Mouse (Mus musculus): ENCODE data around the gene Adgrg5. TPM values are rescaled to one million over a fixed set of nuclear protein-coding genes. Genes with fewer than 3 reads are reported as not detected.
A peak's percentile ranks its signal among the peaks of the same experiment; 100 is the strongest.

Gene Adgrg5
- polyA plus RNA-seq, 1 experiment from 2014 or later: 0.25 TPM

- no peaks in the 10 kb centered on the region for H3K27me3 ChIP-seq
- H3K4me2 ChIP-seq: no peak overlapping the region
- no peak overlapping the region for H3K27ac ChIP-seq (replicated peaks)
- H3K4me1 ChIP-seq (replicated peaks): peaks cover 23% of the 10 kb centered on the region
- H3K9me3 ChIP-seq: no peaks in the 10 kb centered on the region
- no peak for ATAC-seq (ENCODE audit: low FRiP score, low read depth)
- H3K9ac ChIP-seq: no peak overlapping the region
- H3K36me3 ChIP-seq: no peaks in the 10 kb centered on the region
- H3K4me3 ChIP-seq: no peak overlapping the region
- WGBS: 46% methylated on average over 12 of the region's 12 CpGs
Measured at GRCm38 (mm10) chr8:94903709-94904108, 19.8 kb upstream of the Adgrg5 start.

DNA sequence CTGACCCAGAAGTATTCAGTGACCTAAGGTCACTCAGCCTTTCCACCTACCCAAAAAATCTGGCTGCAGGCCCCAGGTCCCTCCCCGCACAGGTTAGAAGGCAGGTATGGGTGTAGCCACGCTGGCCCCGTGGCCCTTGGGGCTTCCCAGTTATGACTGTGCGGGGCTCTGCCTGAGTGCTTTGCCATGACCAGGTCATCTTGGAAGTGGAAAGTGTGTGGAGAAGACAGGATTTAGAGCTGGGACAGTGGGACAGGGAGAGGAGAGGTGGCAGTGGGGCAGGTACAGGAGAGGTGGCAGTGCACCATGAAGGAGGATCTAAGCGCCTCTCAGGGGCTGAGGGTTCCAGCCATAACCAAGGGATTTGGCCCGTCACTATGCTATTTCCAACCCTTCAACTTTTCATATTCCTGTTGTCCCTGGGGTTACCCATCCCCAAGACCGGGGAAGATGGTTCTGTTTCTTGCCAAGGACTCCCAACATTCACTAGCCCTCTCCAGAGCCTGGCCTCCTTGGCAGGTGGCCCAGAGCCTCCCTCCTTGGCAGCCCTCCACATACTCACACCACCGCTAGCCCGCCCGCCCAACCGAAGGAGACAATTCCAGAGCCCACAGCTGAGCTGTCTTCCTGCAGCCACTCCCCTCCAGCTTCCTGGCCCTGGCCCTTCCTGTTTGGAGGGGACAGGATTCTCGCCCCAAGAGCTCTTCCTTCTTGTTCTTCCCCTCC is 18.9 kb upstream of the Adgrg5 start:
- Histone ChIP-seq H3K27me3 (no peaks in the 10 kb centered on the region), H3K36me3 (no peaks in the 10 kb centered on the region), H3K4me2 (no peak overlapping the region), H3K27ac (replicated peaks) (no peak overlapping the region), H3K4me3 (no peak overlapping the region), H3K9ac (no peak overlapping the region), H3K4me1 (replicated peaks) (peaks cover 19% of the 10 kb centered on the region), H3K9me3 (no peaks in the 10 kb centered on the region)
- WGBS: 73% methylated on average over 12 of the region's 12 CpGs
- peak; percentile 61 for ATAC-seq (ENCODE audit: low FRiP score, low read depth)

GRCm38 (mm10) chr8:94907591-94908300 is 15.7 kb upstream of the Adgrg5 start:
- ATAC-seq (ENCODE audit: low FRiP score, low read depth): no peak
- H3K27ac ChIP-seq (replicated peaks): no peak overlapping the region
- H3K9ac ChIP-seq: no peak overlapping the region

GRCm38 (mm10) chr8:94908847-94909246 is 14.6 kb upstream of the Adgrg5 start:
- 9% methylated on average over 4 of the region's 4 CpGs for WGBS
- Histone ChIP-seq H3K36me3 (no peaks in the 10 kb centered on the region), H3K4me3 (no peak overlapping the region), H3K4me2 (no peak overlapping the region), H3K9ac (no peak overlapping the region), H3K4me1 (replicated peaks) (peaks cover 23% of the 10 kb centered on the region), H3K27me3 (peaks cover 14% of the 10 kb centered on the region), H3K9me3 (no peaks in the 10 kb centered on the region), H3K27ac (replicated peaks) (no peak overlapping the region)
- ATAC-seq (ENCODE audit: low FRiP score, low read depth): no peak

More at GRCm38 (mm10) chr8:94907591-94908300, 15.7 kb upstream of the Adgrg5 start:
- H3K27me3 ChIP-seq: peaks cover 6% of the 10 kb centered on the region; the same call in 1 of the 2 replicates
- 83% methylated on average over 18 of the region's 18 CpGs for WGBS
- H3K4me1 ChIP-seq (replicated peaks): peaks cover 19% of the 10 kb centered on the region
- no peak overlapping the region for H3K4me2 ChIP-seq
- no peaks in the 10 kb centered on the region for H3K36me3 ChIP-seq
- no peak overlapping the region for H3K4me3 ChIP-seq
- no peaks in the 10 kb centered on the region for H3K9me3 ChIP-seq

DNA sequence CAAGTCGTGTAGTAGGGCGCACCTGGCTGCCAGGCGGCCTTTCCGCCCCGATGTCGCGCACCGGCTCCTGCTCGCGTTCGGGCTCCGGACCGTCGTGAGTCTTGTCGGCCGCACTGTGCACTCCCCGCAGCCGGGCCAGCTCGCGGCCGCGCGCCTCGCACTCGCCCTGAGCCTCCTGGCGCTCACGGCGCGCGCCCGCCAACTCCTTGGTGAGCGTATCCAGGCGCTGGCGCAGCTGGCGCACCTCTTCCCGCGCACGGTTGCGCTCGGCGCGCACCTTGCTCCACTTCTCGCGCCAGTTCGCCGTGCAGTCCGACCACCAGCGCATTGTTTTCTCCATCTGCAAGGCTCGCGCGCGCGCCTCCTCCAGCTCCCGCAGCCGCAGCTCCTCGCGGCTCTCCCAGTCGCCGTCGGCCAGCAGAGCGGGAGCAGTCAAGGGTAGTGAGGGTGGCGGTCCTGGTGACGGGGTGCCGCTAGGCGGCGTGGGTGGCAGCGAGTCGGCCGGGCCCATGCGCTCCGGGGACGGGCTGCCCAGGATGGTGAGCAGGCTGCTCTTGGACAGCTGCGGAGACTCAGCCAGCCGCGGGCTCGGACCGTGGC is 10.3 kb upstream of the Adgrg5 start:
- H3K9ac ChIP-seq: peak overlapping the region; percentile 10
- H3K4me2 ChIP-seq: peak overlapping the region; percentile 64
- ATAC-seq (ENCODE audit: low FRiP score, low read depth): peak; percentile 32; the same call in 1 of the 2 replicates
- H3K27me3 ChIP-seq: peaks cover 25% of the 10 kb centered on the region
- no peak overlapping the region for H3K27ac ChIP-seq (replicated peaks)
- H3K4me1 ChIP-seq (replicated peaks): peaks cover 44% of the 10 kb centered on the region
- 6% methylated on average over 77 of the region's 77 CpGs for WGBS
- no peaks in the 10 kb centered on the region for H3K36me3 ChIP-seq
- H3K9me3 ChIP-seq: no peaks in the 10 kb centered on the region
- H3K4me3 ChIP-seq: peak overlapping the region; percentile 43

DNA sequence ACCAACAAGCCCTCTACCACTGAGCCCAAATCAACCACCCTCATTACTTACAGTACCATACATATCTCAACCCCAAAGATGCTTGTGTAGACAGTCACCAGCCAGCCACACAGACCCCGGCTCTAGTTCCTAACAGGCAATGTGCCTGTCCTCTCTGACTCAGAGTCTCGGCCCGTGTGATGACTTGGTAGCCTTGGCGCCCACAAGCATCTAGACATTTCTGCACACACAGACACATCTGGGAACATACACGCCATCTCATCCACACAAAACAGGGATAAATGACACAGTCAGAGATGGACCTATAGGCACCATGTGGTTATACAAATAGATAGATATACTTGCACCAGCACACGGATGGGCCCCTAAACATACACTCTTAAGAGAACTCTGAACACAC is 9.2 kb upstream of the Adgrg5 start:
- peaks cover 41% of the 10 kb centered on the region for H3K4me1 ChIP-seq (replicated peaks)
- H3K4me3 ChIP-seq: no peak overlapping the region
- H3K9ac ChIP-seq: no peak overlapping the region
- 78% methylated on average over 6 of the region's 6 CpGs for WGBS
- H3K36me3 ChIP-seq: no peaks in the 10 kb centered on the region
- no peak overlapping the region for H3K4me2 ChIP-seq
- ATAC-seq (ENCODE audit: low FRiP score, low read depth): no peak
- H3K27ac ChIP-seq (replicated peaks): no peak overlapping the region
- peaks cover 27% of the 10 kb centered on the region for H3K27me3 ChIP-seq
- no peaks in the 10 kb centered on the region for H3K9me3 ChIP-seq

- H3K9me3 ChIP-seq: no peaks in the 10 kb centered on the region
- H3K4me1 ChIP-seq (replicated peaks): peaks cover 41% of the 10 kb centered on the region
- H3K27me3 ChIP-seq: peaks cover 27% of the 10 kb centered on the region
- no peak overlapping the region for H3K9ac ChIP-seq
- no peak overlapping the region for H3K27ac ChIP-seq (replicated peaks)
- 40% methylated on average over 3 of the region's 3 CpGs for WGBS
- ATAC-seq (ENCODE audit: low FRiP score, low read depth): peak; percentile 9; the same call in 1 of the 2 replicates
- no peaks in the 10 kb centered on the region for H3K36me3 ChIP-seq
- H3K4me3 ChIP-seq: no peak overlapping the region
- H3K4me2 ChIP-seq: no peak overlapping the region
Measured at GRCm38 (mm10) chr8:94914701-94915101, 8.8 kb upstream of the Adgrg5 start.

DNA sequence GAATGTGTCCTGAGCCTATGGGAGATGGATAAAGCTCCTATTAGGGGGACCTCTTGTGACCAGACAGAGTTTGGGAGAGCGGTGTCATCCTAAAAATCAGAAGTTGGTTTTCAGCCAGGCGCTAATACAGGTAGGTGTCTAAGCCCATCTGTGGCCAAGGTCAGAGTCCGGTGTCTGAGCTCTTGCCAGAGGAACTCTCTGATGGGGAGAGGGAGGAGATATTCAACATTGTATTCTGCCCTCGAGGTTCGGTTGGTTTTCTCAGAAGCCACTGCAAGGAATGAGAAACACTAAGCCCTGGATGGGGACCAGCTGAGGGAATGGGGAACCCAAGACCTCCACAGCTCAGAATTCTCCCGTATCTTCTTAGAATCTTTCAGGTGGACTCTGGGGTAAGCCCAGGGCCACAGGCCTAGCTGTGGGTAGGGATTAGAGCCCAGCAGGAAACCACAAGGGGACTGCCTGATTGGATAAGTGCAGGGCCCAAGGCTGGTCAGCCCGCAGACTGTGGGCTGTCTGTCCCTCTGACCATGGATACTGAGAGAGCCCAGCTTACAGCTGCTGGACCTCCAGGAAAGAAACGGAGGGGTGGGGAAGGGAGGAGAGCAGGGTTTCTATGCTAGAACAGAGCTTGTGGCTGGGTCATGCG is 7.1 kb upstream of the Adgrg5 start:
- H3K9ac ChIP-seq: no peak overlapping the region
- ATAC-seq (ENCODE audit: low FRiP score, low read depth): no peak
- no peak overlapping the region for H3K27ac ChIP-seq (replicated peaks)
- 52% methylated on average over 9 of the region's 9 CpGs for WGBS
- peaks cover 41% of the 10 kb centered on the region for H3K4me1 ChIP-seq (replicated peaks)
- peak overlapping the region; percentile 83 for H3K4me2 ChIP-seq
- H3K4me3 ChIP-seq: peak overlapping the region; percentile 47
- no peaks in the 10 kb centered on the region for H3K9me3 ChIP-seq
- peaks cover 27% of the 10 kb centered on the region for H3K27me3 ChIP-seq
- no peaks in the 10 kb centered on the region for H3K36me3 ChIP-seq

DNA sequence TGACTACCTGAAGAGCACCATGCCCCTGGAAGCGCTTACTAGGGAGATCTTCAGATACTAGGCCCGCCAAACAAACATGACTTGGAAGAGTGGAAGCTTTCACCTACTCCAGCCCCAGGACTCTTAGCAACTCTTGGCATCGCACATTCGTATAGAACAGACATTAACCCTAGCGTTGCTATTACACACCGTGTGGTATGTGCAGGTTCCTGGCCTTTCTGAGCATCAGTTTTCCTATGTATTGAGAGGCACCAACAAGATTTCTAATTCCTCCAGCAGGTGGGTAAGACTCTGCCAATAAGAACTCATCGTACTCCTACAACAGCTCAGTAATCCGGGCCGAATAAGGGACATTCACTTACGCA is 6.6 kb upstream of the Adgrg5 start:
- Histone ChIP-seq H3K36me3 (no peaks in the 10 kb centered on the region), H3K27ac (replicated peaks) (no peak overlapping the region; the same call in 1 of the 2 replicates), H3K4me3 (peak overlapping the region; percentile 47), H3K9ac (0 out of 2 replicates have a peak overlapping the region, but pooled peaks have one; percentile 25), H3K27me3 (peaks cover 27% of the 10 kb centered on the region), H3K4me2 (peak overlapping the region; percentile 83), H3K4me1 (replicated peaks) (peaks cover 41% of the 10 kb centered on the region), H3K9me3 (no peaks in the 10 kb centered on the region)
- ATAC-seq (ENCODE audit: low FRiP score, low read depth): no peak
- 14% methylated on average over 10 of the region's 10 CpGs for WGBS

- Histone ChIP-seq H3K4me2 (peak overlapping the region; percentile 83), H3K27me3 (peaks cover 25% of the 10 kb centered on the region), H3K36me3 (no peaks in the 10 kb centered on the region), H3K4me1 (replicated peaks) (peaks cover 41% of the 10 kb centered on the region), H3K9me3 (no peaks in the 10 kb centered on the region), H3K4me3 (peak overlapping the region; percentile 47), H3K27ac (replicated peaks) (no peak overlapping the region; the same call in 1 of the 2 replicates), H3K9ac (peak overlapping the region; percentile 42)
- ATAC-seq (ENCODE audit: low FRiP score, low read depth): peak; percentile 91
- under 1% methylated on average over 27 of the region's 27 CpGs for WGBS
Measured at GRCm38 (mm10) chr8:94917352-94917751, 6.1 kb upstream of the Adgrg5 start.

- WGBS: 2% methylated on average over 48 of the region's 51 CpGs
- Histone ChIP-seq H3K27ac (replicated peaks) (no peak within 1 kb of the TSS; the same call in none of the 2 replicates), H3K9me3 (no peaks in the 10 kb centered on the region), H3K4me3 (peak within 1 kb of the TSS; percentile 47), H3K4me2 (peak within 1 kb of the TSS; percentile 83), H3K36me3 (no peaks in the 10 kb centered on the region), H3K27me3 (peaks cover 19% of the 10 kb centered on the region), H3K9ac (peak within 1 kb of the TSS; percentile 42), H3K4me1 (replicated peaks) (peaks cover 43% of the 10 kb centered on the region)
- ATAC-seq (ENCODE audit: low FRiP score, low read depth): peak; percentile 17; the same call in 1 of the 2 replicates
Measured at GRCm38 (mm10) chr8:94917851-94918495, 5.5 kb upstream of the Adgrg5 start, which contains the start of gene Ccdc102a. Gene Ccdc102a (minus strand): TSS chr8:94918098.
